Mouse (Mus musculus): ENCODE measurements around the gene Fermt1. TPM values are rescaled to one million over a fixed set of nuclear protein-coding genes. Genes with fewer than 3 reads are reported as not detected.

Gene Fermt1
- polyA plus RNA-seq, 1 experiment from 2014 or later: 12.1 TPM

DNA sequence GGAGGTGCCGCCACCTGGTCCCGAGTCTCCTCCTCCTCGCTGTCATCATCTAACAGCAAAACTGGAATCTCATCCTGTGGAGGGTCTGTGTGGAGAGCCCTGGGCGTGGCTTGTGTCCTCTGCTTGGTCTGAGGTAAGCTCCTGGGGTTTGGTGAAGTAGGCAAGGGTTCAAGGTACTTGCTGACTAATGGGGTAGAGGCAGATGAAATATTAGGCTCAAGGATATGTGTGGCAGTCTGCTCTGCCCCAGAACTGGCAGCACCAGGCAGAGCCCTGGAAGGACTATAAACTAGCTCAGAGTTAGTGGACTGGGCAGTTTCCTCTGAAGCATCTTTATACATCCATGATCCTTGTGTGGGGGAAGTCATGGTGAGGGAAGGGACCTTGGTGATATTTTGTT is 75.4 kb downstream of the Fermt1 start:
- Histone ChIP-seq H3K9me3 (replicated peaks) (no peaks in the 10 kb centered on the region), H3K36me3 (peaks cover 11% of the 10 kb centered on the region), H3K4me3 (no peak overlapping the region), H3K4me1 (no peaks in the 10 kb centered on the region), H3K27ac (no peak overlapping the region), H3K27me3 (ENCODE audit: low read depth, poor library complexity, severe bottlenecking) (no peaks in the 10 kb centered on the region)
- WGBS: 82% methylated on average over 4 of the region's 4 CpGs
- no peak for DNase-seq (ENCODE audit: low spot score)

- Histone ChIP-seq H3K9me3 (replicated peaks) (no peaks in the 10 kb centered on the region), H3K4me3 (no peak overlapping the region), H3K27ac (no peak overlapping the region), H3K27me3 (ENCODE audit: low read depth, poor library complexity, severe bottlenecking) (no peaks in the 10 kb centered on the region), H3K36me3 (peaks cover 15% of the 10 kb centered on the region), H3K4me1 (no peaks in the 10 kb centered on the region)
- WGBS: 86% methylated on average over 5 of the region's 5 CpGs
- DNase-seq (ENCODE audit: low spot score): no peak
Observed at GRCm38 (mm10) chr2:132869682-132870081, 76.0 kb downstream of the Fermt1 start.

GRCm38 (mm10) chr2:132867521-132867920 is 78.2 kb downstream of the Fermt1 start:
- no peak for DNase-seq (ENCODE audit: low spot score)
- Histone ChIP-seq H3K27ac (no peak overlapping the region), H3K9me3 (replicated peaks) (no peaks in the 10 kb centered on the region), H3K4me1 (no peaks in the 10 kb centered on the region), H3K4me3 (no peak overlapping the region), H3K27me3 (ENCODE audit: low read depth, poor library complexity, severe bottlenecking) (no peaks in the 10 kb centered on the region), H3K36me3 (peaks cover 22% of the 10 kb centered on the region)
- WGBS: 84% methylated on average over 5 of the region's 5 CpGs

GRCm38 (mm10) chr2:132863325-132863724 is 82.4 kb downstream of the Fermt1 start:
- WGBS: 97% methylated on average over 2 of the region's 2 CpGs
- peaks cover 25% of the 10 kb centered on the region for H3K36me3 ChIP-seq

GRCm38 (mm10) chr2:132861456-132861855 is 84.2 kb downstream of the Fermt1 start:
- no peaks in the 10 kb centered on the region for H3K27me3 ChIP-seq (ENCODE audit: low read depth, poor library complexity, severe bottlenecking)
- WGBS: 94% methylated on average over 2 of the region's 2 CpGs
- H3K36me3 ChIP-seq: peaks cover 19% of the 10 kb centered on the region
- no peaks in the 10 kb centered on the region for H3K4me1 ChIP-seq
- H3K27ac ChIP-seq: no peak overlapping the region
- H3K4me3 ChIP-seq: no peak overlapping the region
- DNase-seq (ENCODE audit: low spot score): no peak
- H3K9me3 ChIP-seq (replicated peaks): no peaks in the 10 kb centered on the region

More at GRCm38 (mm10) chr2:132863325-132863724, 82.4 kb downstream of the Fermt1 start:
- Histone ChIP-seq H3K27ac (no peak overlapping the region), H3K9me3 (replicated peaks) (no peaks in the 10 kb centered on the region), H3K27me3 (ENCODE audit: low read depth, poor library complexity, severe bottlenecking) (no peaks in the 10 kb centered on the region), H3K4me3 (no peak overlapping the region), H3K4me1 (no peaks in the 10 kb centered on the region)
- DNase-seq (ENCODE audit: low spot score): no peak

DNA sequence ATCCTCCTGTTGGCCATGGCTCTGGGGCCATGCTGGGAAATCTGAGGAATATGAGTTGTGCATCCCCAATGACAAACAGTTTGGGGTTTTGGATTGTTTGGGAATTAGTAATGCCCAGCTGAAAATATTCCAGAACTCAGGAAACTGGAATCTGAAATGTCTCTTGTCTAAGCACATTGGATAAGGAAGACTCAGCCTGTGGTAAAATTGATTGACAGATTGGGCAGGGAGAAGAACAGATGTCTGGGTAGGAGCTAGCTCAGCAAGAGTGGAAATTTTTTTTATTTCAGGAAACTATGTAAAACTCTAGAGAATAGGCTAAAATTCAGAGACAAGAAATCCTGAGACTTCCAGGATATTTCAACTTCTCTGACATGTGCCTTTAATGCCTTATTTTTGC is 85.3 kb downstream of the Fermt1 start:
- no peak for DNase-seq (ENCODE audit: low spot score)
- no peaks in the 10 kb centered on the region for H3K4me1 ChIP-seq
- no peak overlapping the region for H3K27ac ChIP-seq
- H3K36me3 ChIP-seq: peaks cover 15% of the 10 kb centered on the region
- no peaks in the 10 kb centered on the region for H3K9me3 ChIP-seq (replicated peaks)
- no peak overlapping the region for H3K4me3 ChIP-seq
- H3K27me3 ChIP-seq (ENCODE audit: low read depth, poor library complexity, severe bottlenecking): no peaks in the 10 kb centered on the region

- no peaks in the 10 kb centered on the region for H3K27me3 ChIP-seq (ENCODE audit: low read depth, poor library complexity, severe bottlenecking)
- WGBS: 88% methylated on average over 5 of the region's 5 CpGs
- H3K36me3 ChIP-seq: peaks cover 30% of the 10 kb centered on the region
- no peaks in the 10 kb centered on the region for H3K9me3 ChIP-seq (replicated peaks)
- no peak overlapping the region for H3K4me3 ChIP-seq
- no peak for DNase-seq (ENCODE audit: low spot score)
- H3K4me1 ChIP-seq: no peaks in the 10 kb centered on the region
- no peak overlapping the region for H3K27ac ChIP-seq
Observed at GRCm38 (mm10) chr2:132856333-132856732, 89.4 kb downstream of the Fermt1 start.

Other genes with a start within 250 kb of the Fermt1 start
- 0.10 TPM in 2 replicates for gene Chgb, start 164.6 kb downstream of the Fermt1 start, polyA plus RNA-seq (2016; fragmentation: Nextera tagmentation; extraction: Ambion mirVana)
- 36.0 and 43.9 TPM in 2 replicates for gene Trmt6, start 129.9 kb downstream of the Fermt1 start, polyA plus RNA-seq (2016; fragmentation: Nextera tagmentation; extraction: Ambion mirVana)
- gene Mcm8, start 129.8 kb downstream of the Fermt1 start, polyA plus RNA-seq (2016; fragmentation: Nextera tagmentation; extraction: Ambion mirVana): 30.2 and 30.6 TPM in 2 replicates
- gene Crls1, start 99.2 kb downstream of the Fermt1 start, polyA plus RNA-seq (2016; fragmentation: Nextera tagmentation; extraction: Ambion mirVana): 17.0 and 17.4 TPM in 2 replicates
- 1.1 and 2.4 TPM in 2 replicates for gene Lrrn4, start 65.0 kb downstream of the Fermt1 start, polyA plus RNA-seq (2016; fragmentation: Nextera tagmentation; extraction: Ambion mirVana)